Mouse (Mus musculus): ENCODE results near the gene Olfr313. TPM values are rescaled to one million over a fixed set of nuclear protein-coding genes. Genes with fewer than 3 reads are reported as not detected.
"Not testable (repeated sequence)": the region's sequence is repeated elsewhere in the genome, so short reads cannot be mapped to it uniquely, and the experiment has no call there.

The Olfr313 gene
- not detected in 2 replicates for polyA plus RNA-seq (2015; fragmentation: Nextera tagmentation; extraction: Ambion mirVana)

DNA sequence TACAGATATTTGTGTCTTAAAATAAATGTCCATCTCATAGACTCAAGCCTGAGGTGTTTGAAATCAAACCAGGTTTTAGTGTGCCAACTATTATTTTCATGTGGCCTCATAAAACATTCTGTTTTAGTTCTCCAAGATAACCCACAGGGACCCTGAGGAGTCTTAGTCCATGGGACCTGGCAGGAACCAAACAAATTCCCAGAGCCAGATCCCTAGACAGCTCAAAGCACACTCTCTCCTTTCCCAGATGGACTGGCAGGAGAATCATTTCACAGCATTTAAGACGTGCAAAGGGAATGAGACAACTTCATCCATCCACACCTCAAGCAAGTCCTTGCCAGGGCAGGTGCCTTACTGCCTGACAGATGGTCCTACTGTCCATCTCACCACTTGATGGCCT is at the start of gene Olfr313:
Olfr313 (plus strand) TSS at position 301 of the 400 bp plus-strand sequence.
- H3K4me3 ChIP-seq (replicated peaks); H3K9ac ChIP-seq; ATAC-seq (ENCODE audit: insufficient read depth, low FRiP score, low read depth); H3K4me1 ChIP-seq; H3K9me3 ChIP-seq; H3K36me3 ChIP-seq; H3K27ac ChIP-seq; H3K27me3 ChIP-seq (replicated peaks); H3K4me2 ChIP-seq: not testable (repeated sequence)
- WGBS = 50% methylated on average over 1 of the region's 1 CpGs

DNA sequence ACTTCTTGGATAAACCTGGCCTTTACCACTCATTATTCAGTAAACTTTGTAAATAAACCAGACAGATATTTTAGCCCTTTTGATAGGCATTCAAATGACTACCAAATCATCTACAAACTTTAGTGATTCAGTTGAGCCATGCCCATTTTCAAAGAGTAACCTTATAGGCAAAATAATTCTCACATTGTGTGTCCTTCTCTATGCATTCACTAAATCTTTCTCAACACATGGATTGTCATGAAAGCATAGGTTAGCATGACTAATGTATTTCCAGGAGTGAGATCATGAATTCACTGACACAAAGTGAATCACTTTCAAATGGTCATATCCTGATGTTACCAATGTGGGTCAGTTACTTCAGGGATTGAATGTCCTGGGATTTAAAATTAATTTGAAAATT is 41.9 kb upstream of the Olfr313 start, which contains the start of gene Olfr315:
Olfr315 (plus strand) TSS at position 301 of the 400 bp plus-strand sequence.
- H3K36me3 ChIP-seq = no peaks in the 10 kb centered on the region
- no peak within 1 kb of the TSS for H3K27ac ChIP-seq
- no peak within 1 kb of the TSS for H3K9ac ChIP-seq
- no peak within 1 kb of the TSS for H3K4me3 ChIP-seq (replicated peaks)
- ATAC-seq (ENCODE audit: insufficient read depth, low FRiP score, low read depth) = no peak
- H3K4me1 ChIP-seq = no peaks in the 10 kb centered on the region
- no peak within 1 kb of the TSS for H3K4me2 ChIP-seq
- H3K27me3 ChIP-seq (replicated peaks) = no peaks in the 10 kb centered on the region
- H3K9me3 ChIP-seq = no peaks in the 10 kb centered on the region

DNA sequence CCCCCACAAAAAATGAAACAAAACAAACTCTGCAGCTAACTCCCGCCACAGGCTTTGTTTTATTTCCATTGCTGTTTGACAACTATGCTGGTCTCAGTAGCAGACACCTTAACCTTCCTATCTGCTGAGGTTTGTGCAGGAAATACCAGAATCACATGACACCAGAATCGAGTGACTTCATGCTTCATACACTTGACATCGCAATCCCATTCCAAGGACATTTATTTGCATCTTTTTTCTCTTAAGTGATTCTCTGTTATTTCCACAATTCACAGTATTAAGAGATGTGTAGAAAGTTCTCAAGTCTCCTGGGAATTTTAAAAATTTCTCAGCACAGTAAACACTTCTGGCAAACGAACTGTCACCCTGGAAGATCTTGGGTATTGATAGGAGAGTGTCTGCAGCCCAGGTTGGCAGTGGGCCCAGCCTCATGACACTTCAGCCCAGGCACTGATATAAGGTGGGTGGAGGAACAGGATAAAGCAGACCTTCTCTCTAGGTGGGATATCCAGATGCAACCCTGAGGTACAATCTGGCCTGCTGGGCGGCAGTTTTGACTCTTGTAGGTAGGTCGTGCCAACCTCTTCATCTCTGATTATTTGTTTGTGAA is 32.2 kb upstream of the Olfr313 start, which contains the start of gene Olfr314:
Olfr314 (plus strand) TSS at position 473 of the 610 bp plus-strand sequence.
- Histone ChIP-seq H3K4me3 (replicated peaks) (no peak within 1 kb of the TSS), H3K27ac (no peak within 1 kb of the TSS), H3K36me3 (no peaks in the 10 kb centered on the region), H3K9me3 (no peaks in the 10 kb centered on the region), H3K4me1 (no peaks in the 10 kb centered on the region), H3K9ac (no peak within 1 kb of the TSS), H3K4me2 (no peak within 1 kb of the TSS), H3K27me3 (replicated peaks) (no peaks in the 10 kb centered on the region)
- WGBS = 67% methylated on average over 6 of the region's 6 CpGs
- ATAC-seq (ENCODE audit: insufficient read depth, low FRiP score, low read depth) = no peak

DNA sequence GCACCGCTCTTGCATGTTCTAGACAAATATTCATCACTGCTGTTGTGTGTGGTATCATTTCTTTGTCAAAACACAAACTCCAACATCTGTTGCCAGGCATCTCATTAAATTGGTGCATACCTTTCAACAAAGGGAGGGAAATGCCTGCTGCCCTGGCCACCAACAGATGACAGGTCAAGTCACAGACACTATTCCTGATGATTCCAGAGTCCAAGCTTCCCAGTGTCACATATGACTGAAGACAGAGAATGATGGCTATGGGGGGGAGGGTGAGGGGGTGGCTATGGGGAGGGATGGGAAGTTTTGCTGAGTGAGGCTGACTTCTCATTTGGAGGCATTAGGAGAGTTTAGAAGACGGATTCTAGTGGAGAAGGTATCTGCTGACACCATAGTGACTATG is 30.6 kb upstream of the Olfr313 start:
- Histone ChIP-seq H3K4me2 (no peak overlapping the region), H3K27ac (no peak overlapping the region), H3K4me1 (no peaks in the 10 kb centered on the region), H3K9me3 (no peaks in the 10 kb centered on the region), H3K27me3 (replicated peaks) (no peaks in the 10 kb centered on the region), H3K9ac (no peak overlapping the region), H3K36me3 (no peaks in the 10 kb centered on the region), H3K4me3 (replicated peaks) (no peak overlapping the region)
- 76% methylated on average over 2 of the region's 2 CpGs for WGBS
- ATAC-seq (ENCODE audit: insufficient read depth, low FRiP score, low read depth) = no peak

DNA sequence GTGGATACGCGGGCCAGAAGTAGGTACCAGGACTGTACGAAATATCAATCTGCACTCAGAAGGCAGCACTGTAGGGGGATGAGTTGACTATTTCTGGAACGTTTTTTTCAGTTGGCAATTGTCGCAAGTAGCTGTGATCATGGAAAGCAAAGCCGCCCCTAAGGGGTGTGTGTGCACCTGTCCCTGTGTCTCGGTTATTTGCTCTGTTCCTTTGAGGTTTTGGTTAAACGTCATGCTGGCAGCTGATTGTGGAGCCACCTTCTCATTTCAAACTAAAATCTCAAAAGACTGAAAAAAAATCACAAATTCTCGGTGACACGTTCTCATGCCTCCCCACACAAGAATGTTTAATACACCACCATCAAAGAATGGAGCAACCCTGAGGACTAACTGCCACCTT is 27.1 kb upstream of the Olfr313 start:
- H3K4me1 ChIP-seq = no peaks in the 10 kb centered on the region
- H3K27me3 ChIP-seq (replicated peaks) = no peaks in the 10 kb centered on the region
- H3K9me3 ChIP-seq = no peaks in the 10 kb centered on the region
- ATAC-seq (ENCODE audit: insufficient read depth, low FRiP score, low read depth) = no peak
- no peak overlapping the region for H3K27ac ChIP-seq
- 77% methylated on average over 10 of the region's 10 CpGs for WGBS
- no peak overlapping the region for H3K4me2 ChIP-seq
- no peaks in the 10 kb centered on the region for H3K36me3 ChIP-seq
- no peak overlapping the region for H3K4me3 ChIP-seq (replicated peaks)
- no peak overlapping the region for H3K9ac ChIP-seq

DNA sequence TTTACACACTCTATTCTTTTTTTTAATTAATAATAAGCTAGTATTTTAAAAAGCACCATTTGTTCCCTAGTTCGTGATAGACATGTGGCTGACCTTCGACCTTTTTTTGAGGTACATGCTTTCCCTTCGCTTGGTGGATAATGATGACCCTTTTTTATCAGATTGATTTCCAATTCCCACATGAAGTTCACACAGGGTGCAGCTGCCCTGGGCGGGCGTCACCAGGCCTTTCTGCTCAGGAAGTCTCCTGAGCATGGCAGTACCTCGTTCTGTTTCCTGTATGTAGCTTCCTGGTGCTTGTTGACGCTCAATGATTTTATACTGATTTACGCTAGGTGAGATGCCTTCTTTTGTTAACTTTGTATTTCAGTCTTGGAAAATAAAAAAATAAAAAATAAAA is 26.5 kb upstream of the Olfr313 start:
- 72% methylated on average over 8 of the region's 8 CpGs for WGBS
- no peak overlapping the region for H3K4me3 ChIP-seq (replicated peaks)
- no peak overlapping the region for H3K9ac ChIP-seq
- H3K9me3 ChIP-seq = no peaks in the 10 kb centered on the region
- H3K4me1 ChIP-seq = no peaks in the 10 kb centered on the region
- H3K27ac ChIP-seq = no peak overlapping the region
- H3K36me3 ChIP-seq = no peaks in the 10 kb centered on the region
- H3K27me3 ChIP-seq (replicated peaks) = no peaks in the 10 kb centered on the region
- no peak overlapping the region for H3K4me2 ChIP-seq
- ATAC-seq (ENCODE audit: insufficient read depth, low FRiP score, low read depth) = no peak

DNA sequence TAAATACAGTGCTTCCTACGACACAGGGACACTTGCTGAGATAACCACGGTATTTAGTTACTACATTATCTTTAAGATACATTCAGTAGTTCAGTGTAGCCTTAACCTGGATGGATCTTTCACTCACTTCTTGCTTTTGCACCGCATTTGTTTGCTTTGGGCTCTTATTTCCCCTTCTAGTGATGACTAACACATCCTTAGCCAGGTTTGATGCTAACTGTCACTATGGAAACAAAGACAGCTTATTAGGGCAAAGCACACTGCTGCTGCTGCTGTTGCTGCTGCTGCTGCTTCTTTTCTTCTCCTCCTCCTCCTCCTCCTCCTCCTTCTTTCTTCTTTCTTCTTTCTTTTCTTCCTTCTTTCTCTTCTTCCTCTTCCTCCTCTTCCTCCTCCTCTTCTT is 25.3 kb upstream of the Olfr313 start:
- H3K36me3 ChIP-seq = no peaks in the 10 kb centered on the region
- H3K4me1 ChIP-seq = no peaks in the 10 kb centered on the region
- 28% methylated on average over 3 of the region's 3 CpGs for WGBS
- no peak overlapping the region for H3K4me3 ChIP-seq (replicated peaks)
- H3K9me3 ChIP-seq = no peaks in the 10 kb centered on the region
- ATAC-seq (ENCODE audit: insufficient read depth, low FRiP score, low read depth) = no peak
- no peak overlapping the region for H3K4me2 ChIP-seq
- H3K27me3 ChIP-seq (replicated peaks) = no peaks in the 10 kb centered on the region
- H3K9ac ChIP-seq = no peak overlapping the region
- H3K27ac ChIP-seq = no peak overlapping the region

DNA sequence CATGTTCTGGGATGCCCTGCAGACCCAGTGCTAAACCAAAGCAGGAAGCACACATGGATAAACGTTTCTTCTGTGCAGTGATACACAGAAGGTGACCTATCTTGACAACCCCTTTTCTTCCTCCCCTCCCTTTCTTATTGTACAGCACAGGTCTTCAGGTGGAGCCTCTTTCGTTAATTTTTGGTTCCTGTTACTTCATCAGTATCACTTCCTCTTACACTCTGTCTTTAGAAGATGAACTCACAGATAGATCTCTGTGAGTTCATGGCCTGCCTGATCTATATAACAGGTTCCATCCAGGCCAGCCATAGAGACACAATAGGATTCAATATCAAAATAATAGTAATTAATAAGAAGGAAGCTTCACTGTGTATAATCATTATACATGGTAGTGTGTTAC is 24.7 kb upstream of the Olfr313 start:
- Histone ChIP-seq H3K9ac (no peak overlapping the region), H3K4me3 (replicated peaks) (no peak overlapping the region), H3K27me3 (replicated peaks) (no peaks in the 10 kb centered on the region), H3K4me2 (no peak overlapping the region), H3K9me3 (no peaks in the 10 kb centered on the region), H3K27ac (no peak overlapping the region), H3K36me3 (no peaks in the 10 kb centered on the region), H3K4me1 (no peaks in the 10 kb centered on the region)
- 41% methylated on average over 2 of the region's 2 CpGs for WGBS
- no peak for ATAC-seq (ENCODE audit: insufficient read depth, low FRiP score, low read depth)

DNA sequence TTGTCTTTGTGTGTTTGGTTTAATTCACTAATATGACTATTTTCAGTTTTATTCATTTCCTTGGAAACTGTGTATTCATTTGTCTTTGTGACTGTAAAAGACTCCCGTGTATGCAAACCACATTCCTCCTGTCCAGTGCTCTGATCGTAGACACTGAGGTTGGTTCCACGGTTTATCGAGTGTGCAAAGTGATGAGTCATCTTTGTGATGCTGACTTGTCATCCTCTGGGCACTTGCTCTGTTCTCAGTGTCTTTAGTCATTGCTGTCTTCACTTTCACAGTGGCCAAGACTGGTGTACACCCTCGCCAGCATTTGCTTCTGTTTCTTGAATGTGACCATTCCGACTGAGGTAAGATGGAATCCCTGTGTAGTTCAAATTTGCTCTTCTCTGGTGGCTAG is 24.2 kb upstream of the Olfr313 start:
- WGBS = 65% methylated on average over 6 of the region's 6 CpGs
- H3K36me3 ChIP-seq = no peaks in the 10 kb centered on the region
- no peaks in the 10 kb centered on the region for H3K27me3 ChIP-seq (replicated peaks)
- H3K4me2 ChIP-seq = no peak overlapping the region
- H3K4me3 ChIP-seq (replicated peaks) = no peak overlapping the region
- H3K9ac ChIP-seq = no peak overlapping the region
- no peaks in the 10 kb centered on the region for H3K9me3 ChIP-seq
- H3K27ac ChIP-seq = no peak overlapping the region
- no peak for ATAC-seq (ENCODE audit: insufficient read depth, low FRiP score, low read depth)
- H3K4me1 ChIP-seq = no peaks in the 10 kb centered on the region

DNA sequence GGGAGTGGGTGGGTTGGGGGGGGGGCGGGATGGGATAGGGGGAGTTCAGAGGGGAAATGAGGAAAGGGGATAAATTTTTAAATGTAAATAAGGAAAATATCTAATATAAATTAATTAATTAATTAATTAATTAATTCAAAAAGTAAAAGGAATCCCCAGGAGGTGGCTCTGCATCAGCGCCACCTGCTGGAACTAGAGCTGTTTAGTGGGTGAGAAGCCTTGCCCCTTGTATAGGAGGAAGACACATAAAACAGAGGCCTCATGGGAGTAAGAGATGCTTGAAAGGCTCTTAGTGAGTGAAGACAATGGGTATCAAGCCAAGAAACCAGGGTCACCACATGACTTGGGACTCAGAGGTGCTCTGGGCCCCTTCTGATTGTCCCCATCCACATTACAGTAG is 18.9 kb upstream of the Olfr313 start:
- H3K36me3 ChIP-seq = no peaks in the 10 kb centered on the region
- H3K27me3 ChIP-seq (replicated peaks) = no peaks in the 10 kb centered on the region
- no peak overlapping the region for H3K4me3 ChIP-seq (replicated peaks)
- no peak overlapping the region for H3K9ac ChIP-seq
- 89% methylated on average over 2 of the region's 2 CpGs for WGBS
- no peak overlapping the region for H3K4me2 ChIP-seq
- H3K4me1 ChIP-seq = no peaks in the 10 kb centered on the region
- no peak overlapping the region for H3K27ac ChIP-seq
- ATAC-seq (ENCODE audit: insufficient read depth, low FRiP score, low read depth) = no peak
- no peaks in the 10 kb centered on the region for H3K9me3 ChIP-seq

DNA sequence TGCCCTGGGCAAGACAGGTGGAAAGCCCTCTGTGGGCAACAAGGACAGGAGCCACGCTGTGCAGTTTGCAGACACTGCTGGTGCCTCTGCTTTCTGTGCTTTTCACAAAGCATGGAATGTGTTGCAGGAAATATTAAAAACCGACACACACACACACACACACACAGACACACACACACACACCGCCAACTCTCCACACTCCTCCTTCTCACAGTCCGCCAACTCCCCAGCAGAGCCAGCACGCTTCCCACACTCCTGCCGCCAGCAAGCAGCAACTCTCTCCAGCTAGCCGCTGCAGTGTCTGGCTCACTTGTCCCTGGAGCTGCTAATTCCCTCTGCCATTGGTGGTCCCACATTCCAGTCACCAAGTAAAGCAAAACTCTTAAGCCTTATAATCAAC is 17.9 kb upstream of the Olfr313 start:
- Histone ChIP-seq H3K4me2 (no peak overlapping the region), H3K9ac (no peak overlapping the region), H3K9me3 (no peaks in the 10 kb centered on the region), H3K36me3 (no peaks in the 10 kb centered on the region), H3K27me3 (replicated peaks) (no peaks in the 10 kb centered on the region), H3K4me1 (0 out of 2 replicates have a peak, but pooled peaks cover 2% of the 10 kb centered on the region), H3K4me3 (replicated peaks) (no peak overlapping the region), H3K27ac (no peak overlapping the region)
- 74% methylated on average over 7 of the region's 7 CpGs for WGBS
- ATAC-seq (ENCODE audit: insufficient read depth, low FRiP score, low read depth) = no peak

DNA sequence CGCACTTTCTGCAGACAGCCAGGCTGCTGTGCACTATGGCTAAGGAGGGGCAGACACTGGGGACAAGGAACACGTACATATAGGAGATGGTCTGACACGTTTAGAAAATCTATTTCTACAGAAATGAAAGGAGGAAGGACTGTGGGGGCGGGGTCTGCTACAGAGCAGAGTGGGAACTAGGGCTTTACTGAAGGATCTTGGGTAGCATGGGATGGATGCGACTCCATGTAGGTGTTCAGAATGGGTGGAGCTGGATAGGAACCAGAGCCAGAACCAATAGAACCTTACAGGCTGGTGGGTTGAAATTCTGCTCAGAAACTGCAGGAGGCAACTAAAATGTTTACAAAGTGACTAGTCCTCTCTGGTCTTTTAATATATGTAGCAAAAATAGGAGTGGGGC is 15.1 kb upstream of the Olfr313 start:
- no peak overlapping the region for H3K4me3 ChIP-seq (replicated peaks)
- 72% methylated on average over 5 of the region's 5 CpGs for WGBS
- H3K4me1 ChIP-seq = 0 out of 2 replicates have a peak, but pooled peaks cover 8% of the 10 kb centered on the region
- H3K9ac ChIP-seq = no peak overlapping the region
- H3K9me3 ChIP-seq = no peaks in the 10 kb centered on the region
- no peak overlapping the region for H3K27ac ChIP-seq
- H3K36me3 ChIP-seq = no peaks in the 10 kb centered on the region
- H3K4me2 ChIP-seq = no peak overlapping the region
- no peaks in the 10 kb centered on the region for H3K27me3 ChIP-seq (replicated peaks)
- ATAC-seq (ENCODE audit: insufficient read depth, low FRiP score, low read depth) = no peak
